ENCODE assay signal across 8 mouse cellular contexts in the genomic region with DNA sequence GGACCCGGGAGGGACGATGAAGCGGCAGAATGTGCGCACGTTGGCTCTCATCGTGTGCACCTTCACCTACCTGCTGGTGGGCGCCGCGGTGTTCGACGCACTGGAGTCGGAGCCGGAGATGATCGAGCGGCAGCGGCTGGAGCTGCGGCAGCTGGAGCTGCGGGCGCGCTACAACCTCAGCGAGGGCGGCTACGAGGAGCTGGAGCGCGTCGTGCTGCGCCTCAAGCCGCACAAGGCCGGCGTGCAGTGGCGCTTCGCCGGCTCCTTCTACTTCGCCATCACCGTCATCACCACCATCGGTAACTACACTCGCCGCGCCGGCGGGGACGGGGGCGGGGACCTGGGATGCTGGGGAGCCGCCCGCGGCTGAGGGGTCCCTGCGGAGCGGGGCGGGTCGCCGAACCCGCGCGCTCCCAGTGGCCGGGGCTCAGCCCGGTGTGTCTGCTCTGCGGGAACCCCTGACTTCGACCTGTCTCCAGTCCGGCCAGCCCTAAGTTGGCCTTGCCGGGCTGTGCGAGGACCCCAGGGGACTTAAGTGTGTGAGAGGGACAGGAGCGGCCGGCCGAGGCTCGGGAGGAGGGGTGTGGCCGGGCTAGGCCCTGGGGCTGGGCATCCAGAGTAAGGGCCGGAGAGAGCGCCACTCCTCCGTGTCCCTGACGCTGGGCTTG. TPM values are rescaled to one million over a fixed set of nuclear protein-coding genes. Genes with fewer than 3 reads are reported as not detected.
DNase-seq lines count a peak whose midpoint lies in the region; ATAC-seq and TF ChIP-seq lines count a peak whose summit lies in the region.

No protein-coding gene starts in this region.

- H3K27me3 ChIP-seq in heart, embryonic 15.5 days = peaks cover 30% of the 10 kb centered on the region
- H3K27me3 ChIP-seq in limb, embryonic 13.5 days = peaks cover 91% of the 10 kb centered on the region
- no peaks in the 10 kb centered on the region for H3K27me3 ChIP-seq in midbrain, postnatal 0 days (ENCODE audit: insufficient read depth, low read length)

- H3K4me2 ChIP-seq in heart, embryonic 15.5 days = peak overlapping the region; percentile 97
- H3K4me2 ChIP-seq in limb, embryonic 13.5 days (replicated peaks) = peak overlapping the region; percentile 96
- H3K4me2 ChIP-seq in midbrain, postnatal 0 days (ENCODE audit: low read depth, low read length, poor library complexity, severe bottlenecking) = peak overlapping the region; percentile 97

- DNase-seq in adrenal gland, adult (ENCODE audit: inconsistent age in 2 of 2, low spot score in 1 of 2) = peak; percentile 55 to 83
- DNase-seq in adrenal gland, postnatal 4 days (ENCODE audit: low spot score in 2 of 2) = no peak
- DNase-seq in urinary bladder, postnatal 14 days (ENCODE audit: low spot score) = peak; percentile 10
- DNase-seq in urinary bladder, postnatal 36 days (ENCODE audit: low spot score in 2 of 2) = no peak
- peak; percentile 54 for DNase-seq in midbrain, postnatal 0 days (ENCODE audit: low spot score)
- no peak for DNase-seq in spleen, postnatal 36 days (ENCODE audit: low spot score in 2 of 2)

- H3K4me3 ChIP-seq in heart, embryonic 15.5 days = peak overlapping the region; percentile 63
- H3K4me3 ChIP-seq in limb, embryonic 13.5 days = peak overlapping the region; percentile 46
- peak overlapping the region; percentile 79 for H3K4me3 ChIP-seq in midbrain, postnatal 0 days (ENCODE audit: low read depth, low read length)

- no peak for TF ChIP-seq CTCF in midbrain, postnatal 0 days (IDR thresholded peaks at IDR 0.05)

- H3K4me1 ChIP-seq in heart, embryonic 15.5 days (replicated peaks) = peaks cover 67% of the 10 kb centered on the region
- H3K4me1 ChIP-seq in limb, embryonic 13.5 days = peaks cover 13% of the 10 kb centered on the region
- H3K4me1 ChIP-seq in midbrain, postnatal 0 days (ENCODE audit: insufficient read depth, low read length) = peaks cover 9% of the 10 kb centered on the region

- H3K27ac ChIP-seq in heart, embryonic 15.5 days = peak overlapping the region; percentile 84
- H3K27ac ChIP-seq in limb, embryonic 13.5 days = no peak overlapping the region
- peak overlapping the region; percentile 60 for H3K27ac ChIP-seq in midbrain, postnatal 0 days (ENCODE audit: low read depth, low read length)

- under 1% methylated on average over 68 of the region's 70 CpGs for WGBS in heart, embryonic 15.5 days
- under 1% methylated on average over 70 of the region's 70 CpGs for WGBS in limb, embryonic 13.5 days
- under 1% methylated on average over 49 of the region's 70 CpGs for WGBS in midbrain, postnatal 0 days

- ATAC-seq in heart, embryonic 15.5 days (replicated peaks; ENCODE audit: insufficient number of reproducible peaks, insufficient read depth, low FRiP score, low read depth) = peak; percentile 19
- peak; percentile 64 for ATAC-seq in limb, embryonic 13.5 days (ENCODE audit: low FRiP score, low read depth)
- peak; percentile 59 for ATAC-seq in midbrain, postnatal 0 days (ENCODE audit: low FRiP score)

- H3K36me3 ChIP-seq in heart, embryonic 15.5 days = no peaks in the 10 kb centered on the region
- no peaks in the 10 kb centered on the region for H3K36me3 ChIP-seq in limb, embryonic 13.5 days
- H3K36me3 ChIP-seq in midbrain, postnatal 0 days (ENCODE audit: insufficient read depth, low read length) = no peaks in the 10 kb centered on the region

- peak overlapping the region; percentile 66 for H3K9ac ChIP-seq in heart, embryonic 15.5 days
- no peak overlapping the region; the same call in 1 of the 2 replicates for H3K9ac ChIP-seq in limb, embryonic 13.5 days
- peak overlapping the region; percentile 85 for H3K9ac ChIP-seq in midbrain, postnatal 0 days (replicated peaks; ENCODE audit: low read length, poor library complexity, severe bottlenecking)

- H3K9me3 ChIP-seq in heart, embryonic 15.5 days (replicated peaks) = no peaks in the 10 kb centered on the region
- no peaks in the 10 kb centered on the region for H3K9me3 ChIP-seq in limb, embryonic 13.5 days
- no peaks in the 10 kb centered on the region for H3K9me3 ChIP-seq in midbrain, postnatal 0 days (ENCODE audit: low read length)

RNA-seq across cellular contexts. Expression of a gene that starts 0.5 kb away (rescaled TPM):
- 100 to 1,000 TPM; 684 to 719 TPM for total RNA-seq in adrenal gland, postnatal 4 days (2021)
- 16.5 and 27.5 TPM in 2 replicates for polyA plus RNA-seq in heart, embryonic 15.5 days (2015; fragmentation: Nextera tagmentation; extraction: Ambion mirVana)
- 0.49 and 0.66 TPM in 2 replicates for polyA plus RNA-seq in limb, embryonic 13.5 days (2015; fragmentation: Nextera tagmentation; extraction: Ambion mirVana)
- total RNA-seq in midbrain, postnatal 0 days (2014; rRNA removed) = 18.8 and 21.8 TPM in 2 replicates
- 12.2 and 12.3 TPM in 2 replicates for polyA plus RNA-seq in midbrain, postnatal 0 days (2015; fragmentation: Nextera tagmentation; extraction: Ambion mirVana)

RNA-seq across cellular contexts. Expression of a gene that starts 42.8 kb away (rescaled TPM):
- under 1 TPM; 0.53 to 0.99 TPM for total RNA-seq in adrenal gland, postnatal 4 days (2021)
- not detected in 2 replicates for polyA plus RNA-seq in heart, embryonic 15.5 days (2015; fragmentation: Nextera tagmentation; extraction: Ambion mirVana)
- 0.25 and 0.26 TPM in 2 replicates for polyA plus RNA-seq in limb, embryonic 13.5 days (2015; fragmentation: Nextera tagmentation; extraction: Ambion mirVana)
- total RNA-seq in midbrain, postnatal 0 days (2014; rRNA removed) = not detected in 2 replicates
- not detected in 2 replicates for polyA plus RNA-seq in midbrain, postnatal 0 days (2015; fragmentation: Nextera tagmentation; extraction: Ambion mirVana)

RNA-seq across cellular contexts. Expression of a gene that starts 59.3 kb away (rescaled TPM):
- total RNA-seq in adrenal gland, postnatal 4 days (2021) = 10 to 100 TPM; 33.5 to 33.7 TPM
- 22.2 and 28.2 TPM in 2 replicates for polyA plus RNA-seq in heart, embryonic 15.5 days (2015; fragmentation: Nextera tagmentation; extraction: Ambion mirVana)
- 27.4 and 27.5 TPM in 2 replicates for polyA plus RNA-seq in limb, embryonic 13.5 days (2015; fragmentation: Nextera tagmentation; extraction: Ambion mirVana)
- total RNA-seq in midbrain, postnatal 0 days (2014; rRNA removed) = 62.5 and 65.3 TPM in 2 replicates
- polyA plus RNA-seq in midbrain, postnatal 0 days (2015; fragmentation: Nextera tagmentation; extraction: Ambion mirVana) = 25.1 and 30.9 TPM in 2 replicates

Comparison
In these comparisons a context has a peak if more than half of its experiments do, and no peak if none do; other contexts are left out.
1. DNase-seq: peak in adrenal gland, adult (2 of 2), urinary bladder, postnatal 14 days (single experiment) and midbrain, postnatal 0 days (single experiment); none in adrenal gland, postnatal 4 days (0 of 2), urinary bladder, postnatal 36 days (0 of 2) and spleen, postnatal 36 days (0 of 2).
2. Peak in every context shown above with its lines, with median percentiles within 50 percentile points of each other: ATAC-seq, H3K4me2 ChIP-seq and H3K4me3 ChIP-seq.